Mouse (Mus musculus) midbrain, embryonic 15.5 days (tissue): Measurements from ENCODE around the gene Tmem240. TPM values are rescaled to one million over a fixed set of nuclear protein-coding genes. Genes with fewer than 3 reads are reported as not detected.
A peak's percentile ranks its signal among the peaks of the same experiment; 100 is the strongest.
"Not testable (repeated sequence)": the region's sequence is repeated elsewhere in the genome, so short reads cannot be mapped to it uniquely, and the experiment has no call there.

Experiments
- ATAC-seq: fragments of 200-750 bp; cut with Nextera tagmentation; replicated peaks from 2 replicates; pipeline ENCODE4 v1.8.0; 2017; ENCODE audit warnings: moderate TSS enrichment
- H3K27ac ChIP-seq: fragments of 300-500 bp; sonication (generic); 2 replicates; pipeline ENCODE4 v1.5.1; 2015; ENCODE audit warnings: mild to moderate bottlenecking, inconsistent platforms
- H3K27me3 ChIP-seq: fragments of 300-500 bp; sonication (generic); replicated peaks from 2 replicates; pipeline ENCODE4 v1.6.1; 2015; ENCODE audit warnings: inconsistent platforms
- H3K36me3 ChIP-seq: fragments of 300-500 bp; sonication (generic); replicated peaks from 2 replicates; pipeline ENCODE4 v1.6.1; 2015; ENCODE audit warnings: inconsistent platforms
- H3K4me1 ChIP-seq: fragments of 300-500 bp; sonication (generic); 2 replicates; pipeline ENCODE4 v1.6.1; 2015; ENCODE audit warnings: inconsistent platforms
- H3K4me2 ChIP-seq: fragments of 300-500 bp; sonication (generic); 2 replicates; pipeline ENCODE4 v1.6.1; 2015; ENCODE audit warnings: inconsistent platforms, mild to moderate bottlenecking, moderate library complexity
- H3K4me3 ChIP-seq: fragments of 300-500 bp; sonication (generic); 2 replicates; pipeline ENCODE4 v1.5.1; 2015; ENCODE audit warnings: mild to moderate bottlenecking, inconsistent platforms
- H3K9ac ChIP-seq: fragments of 300-500 bp; sonication (generic); 2 replicates; pipeline ENCODE4 v1.6.1; 2015; ENCODE audit warnings: mild to moderate bottlenecking, inconsistent platforms
- H3K9me3 ChIP-seq: fragments of 300-500 bp; sonication (generic); 2 replicates; pipeline ENCODE4 v1.6.1; 2016; ENCODE audit warnings: inconsistent platforms
- WGBS: fragments of 180-500 bp; shearing (Covaris S2); methylation state at CpG from one replicate; pipeline ENCODE4 v1.1.7; 2015; ENCODE audit warnings: mixed read lengths; 5-methylcytosine and 5-hydroxymethylcytosine counted together
- polyA plus RNA-seq: library from polyadenylated mRNA; unstranded; fragments of >200 nt; fragmentation: Nextera tagmentation; extraction: Ambion mirVana; gene quantifications from 2 replicates; pipeline ENCODE4 v1.2.1, GENCODE M21; 2015

Gene Tmem240
- polyA plus RNA-seq, 1 experiment from 2014 or later, result 24.8 TPM

- Histone ChIP-seq H3K9me3 (no peaks in the 10 kb centered on the region), H3K27me3 (no peaks in the 10 kb centered on the region), H3K36me3 (peaks cover 45% of the 10 kb centered on the region), H3K9ac (no peak overlapping the region), H3K4me2 (no peak overlapping the region), H3K4me3 (no peak overlapping the region), H3K27ac (no peak overlapping the region), H3K4me1 (peaks cover 34% of the 10 kb centered on the region)
- 81% methylated on average over 6 of the region's 6 CpGs for WGBS
- no peak for ATAC-seq
These were observed 4.6 kb downstream of the Tmem240 start for GRCm38 (mm10) chr4:155739152-155739551.

- H3K36me3 ChIP-seq, result peaks cover 45% of the 10 kb centered on the region
- no peak overlapping the region for H3K27ac ChIP-seq
- H3K27me3 ChIP-seq, result no peaks in the 10 kb centered on the region
- no peak overlapping the region for H3K4me2 ChIP-seq
- H3K4me3 ChIP-seq, result no peak overlapping the region
- no peak for ATAC-seq
- peaks cover 32% of the 10 kb centered on the region for H3K4me1 ChIP-seq
- H3K9me3 ChIP-seq, result no peaks in the 10 kb centered on the region
- H3K9ac ChIP-seq, result no peak overlapping the region
- WGBS, result 81% methylated on average over 37 of the region's 37 CpGs
These were observed 5.4 kb downstream of the Tmem240 start for GRCm38 (mm10) chr4:155739741-155740636.

DNA sequence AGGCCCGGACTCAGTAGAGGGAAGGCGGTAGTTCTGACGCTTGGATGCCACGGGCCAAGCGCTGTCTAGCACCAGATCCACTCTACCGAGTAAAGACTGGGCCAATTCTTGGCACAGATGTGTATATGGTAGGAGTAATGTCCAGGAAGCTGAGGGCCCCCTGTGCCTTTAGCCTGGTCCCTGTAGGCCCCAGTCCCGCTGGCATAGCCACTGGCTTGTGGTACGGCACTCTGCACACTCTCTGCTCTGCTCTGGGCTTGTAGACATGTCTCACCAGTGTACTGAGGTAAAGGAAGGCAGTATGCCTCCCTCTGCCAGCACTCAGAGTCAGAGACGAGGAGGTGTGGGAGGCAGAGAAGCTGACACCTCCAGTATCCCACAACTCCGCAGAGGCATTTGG is 6.1 kb downstream of the Tmem240 start:
- Histone ChIP-seq H3K4me1 (peaks cover 28% of the 10 kb centered on the region), H3K36me3 (peaks cover 45% of the 10 kb centered on the region)
- H3K27me3 ChIP-seq, ATAC-seq, H3K4me2 ChIP-seq, H3K27ac ChIP-seq, H3K4me3 ChIP-seq, H3K9ac ChIP-seq, H3K9me3 ChIP-seq: not testable (repeated sequence)
- 91% methylated on average over 10 of the region's 10 CpGs for WGBS

GRCm38 (mm10) chr4:155742684-155743083 is 8.1 kb downstream of the Tmem240 start:
- WGBS, result 96% methylated on average over 5 of the region's 5 CpGs
- H3K36me3 ChIP-seq, result peaks cover 38% of the 10 kb centered on the region
- H3K9me3 ChIP-seq, result no peaks in the 10 kb centered on the region
- H3K9ac ChIP-seq, result no peak overlapping the region
- no peak for ATAC-seq
- no peak overlapping the region for H3K4me3 ChIP-seq
- H3K4me2 ChIP-seq, result no peak overlapping the region
- no peak overlapping the region for H3K27ac ChIP-seq
- no peaks in the 10 kb centered on the region for H3K27me3 ChIP-seq
- peaks cover 8% of the 10 kb centered on the region for H3K4me1 ChIP-seq

GRCm38 (mm10) chr4:155744474-155744873 is 9.9 kb downstream of the Tmem240 start:
- 92% methylated on average over 8 of the region's 8 CpGs for WGBS
- Histone ChIP-seq H3K4me3 (no peak overlapping the region), H3K27ac (no peak overlapping the region), H3K9ac (no peak overlapping the region), H3K4me1 (no peaks in the 10 kb centered on the region), H3K27me3 (no peaks in the 10 kb centered on the region), H3K4me2 (no peak overlapping the region), H3K9me3 (no peaks in the 10 kb centered on the region), H3K36me3 (peaks cover 47% of the 10 kb centered on the region)
- no peak for ATAC-seq

- WGBS, result 94% methylated on average over 5 of the region's 5 CpGs
- peaks cover 47% of the 10 kb centered on the region for H3K36me3 ChIP-seq
- no peak overlapping the region for H3K4me2 ChIP-seq
- H3K4me1 ChIP-seq, result no peaks in the 10 kb centered on the region
- H3K4me3 ChIP-seq, result no peak overlapping the region
- no peaks in the 10 kb centered on the region for H3K9me3 ChIP-seq
- no peak overlapping the region for H3K9ac ChIP-seq
- no peak for ATAC-seq
- no peaks in the 10 kb centered on the region for H3K27me3 ChIP-seq
- H3K27ac ChIP-seq, result no peak overlapping the region
These were observed 10.5 kb downstream of the Tmem240 start for GRCm38 (mm10) chr4:155745136-155745535.

DNA sequence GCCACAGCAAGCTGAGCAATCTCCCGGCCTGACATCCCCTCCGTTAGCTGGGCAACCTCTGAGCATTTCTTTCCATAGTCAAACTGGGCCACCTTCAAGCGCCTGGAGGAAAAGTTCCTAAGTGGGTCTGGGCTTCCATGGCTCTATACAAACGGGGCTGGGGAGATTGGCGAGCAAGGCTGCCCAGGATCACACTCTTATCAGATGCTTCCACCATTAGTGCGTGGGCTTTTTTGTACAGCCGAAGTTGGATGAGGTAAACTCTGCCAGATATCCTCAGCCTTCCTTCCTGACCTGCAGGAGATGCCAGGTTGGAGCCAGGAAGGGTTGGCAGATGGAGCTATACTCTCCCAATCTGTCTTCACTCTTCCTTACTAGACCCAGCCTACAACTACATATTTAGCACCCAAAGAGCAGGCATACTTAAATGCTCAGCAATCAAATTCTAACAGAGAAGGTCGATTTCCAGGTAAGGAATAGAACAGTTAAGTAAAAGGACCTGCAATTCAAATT is 11.5 kb downstream of the Tmem240 start:
- H3K27me3 ChIP-seq, result no peaks in the 10 kb centered on the region
- no peak overlapping the region for H3K27ac ChIP-seq
- H3K9me3 ChIP-seq, result no peaks in the 10 kb centered on the region
- H3K4me2 ChIP-seq, result no peak overlapping the region
- no peak overlapping the region for H3K9ac ChIP-seq
- ATAC-seq, result no peak
- no peaks in the 10 kb centered on the region for H3K4me1 ChIP-seq
- WGBS, result 91% methylated on average over 8 of the region's 8 CpGs
- no peak overlapping the region for H3K4me3 ChIP-seq
- H3K36me3 ChIP-seq, result peaks cover 41% of the 10 kb centered on the region

GRCm38 (mm10) chr4:155746575-155747490 is 12.2 kb downstream of the Tmem240 start:
- WGBS, result 91% methylated on average over 17 of the region's 17 CpGs
- Histone ChIP-seq H3K9ac (no peak overlapping the region), H3K27ac (no peak overlapping the region), H3K4me2 (no peak overlapping the region), H3K4me3 (no peak overlapping the region), H3K9me3 (no peaks in the 10 kb centered on the region), H3K4me1 (no peaks in the 10 kb centered on the region), H3K36me3 (peaks cover 48% of the 10 kb centered on the region), H3K27me3 (no peaks in the 10 kb centered on the region)
- ATAC-seq, result no peak

DNA sequence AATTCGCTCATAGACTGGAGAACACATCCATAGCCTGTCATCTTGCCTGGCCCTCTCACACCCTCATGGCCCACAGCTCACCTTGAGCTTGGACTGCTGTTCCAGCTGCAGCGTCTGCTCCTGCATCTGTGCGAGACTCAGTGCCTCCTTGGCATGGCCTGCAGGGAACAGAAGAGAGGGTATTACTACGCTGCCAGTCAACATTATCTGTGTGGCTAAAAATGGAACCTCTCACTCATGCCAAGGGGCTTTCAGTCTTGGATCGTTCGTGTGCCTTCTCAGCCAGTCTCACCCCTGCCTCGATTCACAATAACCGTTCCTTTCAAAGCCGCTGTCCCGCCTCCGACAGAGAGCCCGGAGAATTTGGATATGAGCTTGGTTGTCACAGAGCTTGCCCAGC is 22.4 kb downstream of the Tmem240 start:
- Histone ChIP-seq H3K9me3 (no peaks in the 10 kb centered on the region), H3K4me1 (peaks cover 30% of the 10 kb centered on the region), H3K4me3 (no peak overlapping the region), H3K36me3 (peaks cover 36% of the 10 kb centered on the region), H3K4me2 (no peak overlapping the region), H3K27me3 (no peaks in the 10 kb centered on the region), H3K27ac (no peak overlapping the region), H3K9ac (no peak overlapping the region)
- 93% methylated on average over 12 of the region's 12 CpGs for WGBS
- ATAC-seq, result no peak

DNA sequence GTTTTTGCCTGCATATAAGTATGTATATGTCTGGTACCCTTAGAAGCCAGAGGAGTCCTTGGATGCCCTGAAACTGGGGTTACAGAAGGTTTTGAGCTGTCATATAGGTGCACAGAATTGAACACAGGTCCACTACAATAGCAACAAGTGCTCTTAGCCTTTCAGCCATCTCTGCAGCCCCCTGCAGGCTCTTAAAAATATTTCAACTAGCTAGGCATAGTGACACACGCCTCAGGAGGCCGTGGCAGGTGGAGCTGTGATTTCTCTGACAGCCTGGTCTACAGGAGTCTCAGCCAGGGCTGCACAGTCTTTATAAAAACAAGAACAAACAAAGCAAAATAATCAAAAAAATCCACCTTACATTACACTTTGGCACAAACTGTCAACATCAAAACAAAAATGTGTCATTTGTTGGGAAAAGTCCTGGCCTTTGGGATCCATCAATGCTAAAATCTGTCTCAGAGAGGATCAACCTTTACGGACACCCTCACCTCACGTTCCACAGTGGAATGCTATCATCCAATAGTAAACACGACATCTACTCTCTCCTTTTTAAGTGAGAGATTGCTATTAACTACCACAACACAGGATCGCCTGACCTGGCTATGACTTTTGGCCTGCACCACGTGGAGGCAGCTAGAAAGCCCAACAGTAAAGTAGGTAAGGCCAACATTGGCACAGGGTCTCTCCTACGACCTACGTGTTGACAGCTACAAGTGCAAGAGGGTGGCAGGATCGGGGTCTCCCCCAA is 25.4 kb downstream of the Tmem240 start:
- H3K4me1 ChIP-seq, result peaks cover 30% of the 10 kb centered on the region
- H3K27ac ChIP-seq, result no peak overlapping the region
- H3K27me3 ChIP-seq, result no peaks in the 10 kb centered on the region
- peak overlapping the region; percentile 96 for H3K4me3 ChIP-seq
- peak overlapping the region; percentile 99 for H3K4me2 ChIP-seq
- H3K9ac ChIP-seq, result peak overlapping the region; percentile 84
- no peak; the same call in none of the 2 replicates for ATAC-seq
- peaks cover 13% of the 10 kb centered on the region; the same call in 1 of the 2 replicates for H3K36me3 ChIP-seq
- H3K9me3 ChIP-seq, result no peaks in the 10 kb centered on the region
- 4% methylated on average over 10 of the region's 10 CpGs for WGBS

- no peaks in the 10 kb centered on the region for H3K27me3 ChIP-seq
- peak within 1 kb of the TSS; percentile 99 for H3K4me2 ChIP-seq
- H3K4me3 ChIP-seq, result peak within 1 kb of the TSS; percentile 96
- peaks cover 7% of the 10 kb centered on the region; the same call in 1 of the 2 replicates for H3K36me3 ChIP-seq
- peak within 1 kb of the TSS; percentile 77 for H3K27ac ChIP-seq
- 2% methylated on average over 68 of the region's 68 CpGs for WGBS
- ATAC-seq, result peak; percentile 96
- no peaks in the 10 kb centered on the region for H3K9me3 ChIP-seq
- H3K4me1 ChIP-seq, result peaks cover 30% of the 10 kb centered on the region
- H3K9ac ChIP-seq, result peak within 1 kb of the TSS; percentile 84
These were observed 26.2 kb downstream of the Tmem240 start, which contains the start of gene Atad3a for GRCm38 (mm10) chr4:155760613-155761355. TSS of gene Atad3a (minus strand) at chr4:155761093.
